Mouse (Mus musculus) urinary bladder, postnatal 36 days (tissue): ENCODE measurements at regions not wholly inside any gene's neighbourhood (a gene's known extent, or its start where the extent isn't known, plus 50 kb on each side); places are given as distances from the start of the nearest gene placed in this dataset.

Experiments
- DNase-seq, 2 experiments: peaks; one replicate each; pipeline ENCODE4 v3.0.0; 2022; ENCODE audit warnings: low spot score in 2 of 2, mixed read lengths in 1 of 2

GRCm38 (mm10) chr9:120676771-120677170 is 105.5 kb downstream of the Rpl14 start:
- no peak for DNase-seq

GRCm38 (mm10) chr9:120677216-120677615 is 106.0 kb downstream of the Rpl14 start:
- no peak for DNase-seq

- no peak for DNase-seq
Observed at GRCm38 (mm10) chr9:120679822-120680426, 108.7 kb downstream of the Rpl14 start.

GRCm38 (mm10) chr9:120681404-120681803 is 110.2 kb downstream of the Rpl14 start:
- DNase-seq = no peak

- DNase-seq = no peak
Observed at GRCm38 (mm10) chr9:120685961-120686360, 114.7 kb downstream of the Rpl14 start.

GRCm38 (mm10) chr9:120689025-120689424 is 117.8 kb downstream of the Rpl14 start:
- no peak for DNase-seq

GRCm38 (mm10) chr9:120690510-120690909 is 119.3 kb downstream of the Rpl14 start:
- DNase-seq = no peak

- DNase-seq = peak; percentile 69 to 83
Observed at GRCm38 (mm10) chr9:120690961-120691941, 120.0 kb downstream of the Rpl14 start.

- DNase-seq = no peak
Observed at GRCm38 (mm10) chr9:120691971-120692401, 120.7 kb downstream of the Rpl14 start.

- no peak for DNase-seq
Observed at GRCm38 (mm10) chr9:120694457-120694856, 123.2 kb downstream of the Rpl14 start.

- DNase-seq = no peak
Observed at GRCm38 (mm10) chr9:120695966-120696365, 124.7 kb downstream of the Rpl14 start.

- no peak for DNase-seq
Observed at GRCm38 (mm10) chr9:120697749-120698148, 126.5 kb downstream of the Rpl14 start.

GRCm38 (mm10) chr9:120699781-120700180 is 128.5 kb downstream of the Rpl14 start:
- no peak for DNase-seq

- DNase-seq = no peak
Observed at GRCm38 (mm10) chr9:120702836-120703235, 131.6 kb downstream of the Rpl14 start.

- DNase-seq = no peak
Observed at GRCm38 (mm10) chr9:120703291-120703930, 132.2 kb downstream of the Rpl14 start.

- DNase-seq = no peak
Observed at GRCm38 (mm10) chr9:120706562-120707198, 135.4 kb downstream of the Rpl14 start.

- no peak for DNase-seq
Observed at GRCm38 (mm10) chr9:120708507-120708906, 137.3 kb downstream of the Rpl14 start.

- no peak for DNase-seq
Observed at GRCm38 (mm10) chr9:120709146-120709655, 138.0 kb downstream of the Rpl14 start.

GRCm38 (mm10) chr9:120712987-120713386 is 141.7 kb downstream of the Rpl14 start:
- DNase-seq = no peak

- DNase-seq = no peak
Observed at GRCm38 (mm10) chr9:120715665-120716121, 144.4 kb downstream of the Rpl14 start.

- no peak for DNase-seq
Observed at GRCm38 (mm10) chr9:120718812-120719211, 147.6 kb downstream of the Rpl14 start.
